Mouse (Mus musculus) retina, adult 2 months (tissue): ENCODE data around the gene B3glct.

Experiments
- DNase-seq: peaks from one replicate; pipeline ENCODE4 v3.0.0-alpha.2; 2012; ENCODE audit warnings: low read depth, low spot score

B3glct gene

GRCm38 (mm10) chr5:149663417-149663816, 14.6 kb upstream of the B3glct start:
- DNase-seq = no peak

- DNase-seq = no peak
Measured at GRCm38 (mm10) chr5:149677196-149677595, 834 bp upstream of the B3glct start.

DNA sequence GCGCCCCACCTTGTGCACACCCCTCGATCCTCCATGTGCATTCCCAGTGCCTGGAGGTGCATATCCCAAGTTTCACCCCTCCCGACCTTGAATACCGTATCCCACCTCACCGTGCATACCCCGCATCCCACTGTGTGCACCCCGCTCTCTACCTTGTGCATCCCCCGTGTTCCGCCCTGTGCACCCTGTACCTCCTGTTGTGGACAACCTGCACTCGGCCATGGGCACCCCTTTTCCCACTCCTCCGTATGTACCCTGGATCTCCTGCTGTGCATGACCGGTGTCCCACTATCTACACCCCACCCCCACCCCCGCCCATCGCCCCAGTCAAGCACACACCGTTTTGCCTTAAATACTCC, 939 bp downstream of the B3glct start:
- DNase-seq = no peak

DNA sequence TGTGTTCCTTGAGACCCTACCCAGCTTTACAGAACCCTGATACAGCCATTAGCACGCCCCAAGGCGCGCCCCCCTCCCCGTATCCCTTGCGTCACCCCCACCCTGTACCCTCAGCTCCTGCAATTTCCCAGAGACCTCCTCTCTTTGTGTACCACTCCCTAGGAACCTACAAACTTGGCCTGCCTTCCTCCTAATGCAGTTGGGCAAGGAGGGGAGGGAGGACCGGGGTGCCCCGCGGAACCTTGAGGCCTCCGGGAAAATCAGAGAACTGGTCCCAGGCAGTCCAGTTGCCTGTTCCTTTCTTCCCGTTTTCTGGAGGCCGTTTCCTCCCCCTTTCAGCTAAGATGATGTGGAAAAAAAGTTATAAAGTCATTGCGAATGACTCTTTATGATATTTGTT, 1.3 kb downstream of the B3glct start:
- no peak for DNase-seq

GRCm38 (mm10) chr5:149679886-149680285, 1.9 kb downstream of the B3glct start:
- no peak for DNase-seq

DNA sequence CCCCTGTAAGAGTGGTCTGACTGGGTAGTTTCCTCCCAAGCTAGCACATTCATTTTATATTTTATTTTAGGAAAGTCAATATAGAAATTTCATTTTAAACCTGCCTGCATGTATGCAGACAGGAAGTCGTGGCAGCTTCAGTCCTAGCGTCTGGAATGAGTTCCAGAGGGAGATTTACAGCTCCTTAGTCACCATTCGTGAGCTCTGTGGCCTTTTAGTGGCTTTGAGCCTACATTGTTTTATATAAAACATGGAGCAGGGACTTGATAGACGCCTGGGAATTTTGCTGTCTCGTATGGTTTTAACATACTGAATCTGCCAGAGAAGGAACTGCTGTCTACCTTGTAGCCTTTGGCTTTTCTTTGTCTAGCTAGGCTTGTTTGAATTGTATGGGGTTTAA, 2.9 kb downstream of the B3glct start:
- DNase-seq = no peak

DNA sequence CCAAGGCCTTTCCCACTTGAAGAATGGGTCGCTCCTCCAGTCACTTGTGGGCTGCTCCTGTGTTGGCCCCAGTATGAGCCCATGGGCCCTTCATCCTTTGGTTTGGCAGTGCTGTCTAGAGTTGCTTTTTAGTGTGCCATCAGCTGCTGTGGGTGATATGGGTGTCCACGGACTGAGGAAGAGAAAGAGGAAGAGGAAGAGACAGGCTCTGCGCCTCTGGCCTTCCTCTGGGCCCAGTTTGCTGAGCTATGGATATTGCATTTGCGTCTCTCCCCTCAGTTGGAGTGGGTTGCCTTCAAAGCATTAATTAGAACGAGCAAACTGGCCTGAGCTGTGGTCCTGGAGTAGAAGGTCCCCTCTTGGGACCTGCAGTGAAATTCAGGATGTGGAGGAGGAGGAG, 11.8 kb downstream of the B3glct start:
- DNase-seq = no peak

GRCm38 (mm10) chr5:149692548-149692947, 14.5 kb downstream of the B3glct start:
- no peak for DNase-seq

GRCm38 (mm10) chr5:149693200-149693599, 15.2 kb downstream of the B3glct start:
- no peak for DNase-seq

- DNase-seq = no peak
Measured at GRCm38 (mm10) chr5:149693968-149694367, 15.9 kb downstream of the B3glct start.

GRCm38 (mm10) chr5:149695077-149695750, 17.2 kb downstream of the B3glct start:
- no peak for DNase-seq

GRCm38 (mm10) chr5:149702770-149703169, 24.7 kb downstream of the B3glct start:
- DNase-seq = no peak

DNA sequence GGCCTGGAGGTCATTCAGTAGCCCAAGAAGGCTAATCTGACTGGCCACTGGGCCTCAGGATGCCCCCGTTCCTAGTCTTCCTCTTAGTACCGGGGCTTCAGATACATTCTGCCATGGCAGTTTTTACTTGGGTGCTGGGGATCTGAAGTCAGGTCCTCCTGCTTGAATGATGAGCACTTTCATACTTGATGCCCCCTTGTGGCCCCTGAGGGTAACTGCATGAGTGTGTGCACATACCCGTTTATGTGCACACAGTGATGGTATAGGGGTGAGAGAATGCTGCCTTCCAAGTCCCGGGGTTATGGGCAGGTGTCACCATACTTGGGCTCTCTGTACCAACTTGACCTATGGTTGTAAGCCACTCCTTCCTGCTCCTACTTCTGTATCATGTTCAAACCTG, 33.5 kb downstream of the B3glct start:
- no peak for DNase-seq

- DNase-seq = peak; percentile 33
Measured at GRCm38 (mm10) chr5:149713170-149713774, 35.2 kb downstream of the B3glct start.

DNA sequence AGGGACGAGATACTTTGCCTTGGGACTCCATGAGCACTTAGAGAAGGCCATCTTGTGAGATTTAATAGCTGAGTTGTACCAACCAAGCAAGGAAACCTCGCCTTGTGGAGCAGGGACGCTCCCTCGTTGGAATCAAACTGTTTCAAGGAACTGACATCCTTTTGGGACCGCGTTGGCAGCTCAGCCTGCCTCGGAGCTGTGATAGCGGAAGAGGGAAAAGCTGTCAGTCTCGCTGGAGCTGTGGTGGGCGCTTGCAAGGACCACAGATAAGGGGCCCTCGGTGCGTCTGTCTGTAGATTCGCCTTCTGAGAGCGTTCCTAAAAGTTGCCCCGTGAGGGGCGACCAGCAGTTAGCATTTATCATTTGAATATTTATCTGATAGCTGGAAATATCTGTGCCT, 35.8 kb downstream of the B3glct start:
- no peak for DNase-seq

DNA sequence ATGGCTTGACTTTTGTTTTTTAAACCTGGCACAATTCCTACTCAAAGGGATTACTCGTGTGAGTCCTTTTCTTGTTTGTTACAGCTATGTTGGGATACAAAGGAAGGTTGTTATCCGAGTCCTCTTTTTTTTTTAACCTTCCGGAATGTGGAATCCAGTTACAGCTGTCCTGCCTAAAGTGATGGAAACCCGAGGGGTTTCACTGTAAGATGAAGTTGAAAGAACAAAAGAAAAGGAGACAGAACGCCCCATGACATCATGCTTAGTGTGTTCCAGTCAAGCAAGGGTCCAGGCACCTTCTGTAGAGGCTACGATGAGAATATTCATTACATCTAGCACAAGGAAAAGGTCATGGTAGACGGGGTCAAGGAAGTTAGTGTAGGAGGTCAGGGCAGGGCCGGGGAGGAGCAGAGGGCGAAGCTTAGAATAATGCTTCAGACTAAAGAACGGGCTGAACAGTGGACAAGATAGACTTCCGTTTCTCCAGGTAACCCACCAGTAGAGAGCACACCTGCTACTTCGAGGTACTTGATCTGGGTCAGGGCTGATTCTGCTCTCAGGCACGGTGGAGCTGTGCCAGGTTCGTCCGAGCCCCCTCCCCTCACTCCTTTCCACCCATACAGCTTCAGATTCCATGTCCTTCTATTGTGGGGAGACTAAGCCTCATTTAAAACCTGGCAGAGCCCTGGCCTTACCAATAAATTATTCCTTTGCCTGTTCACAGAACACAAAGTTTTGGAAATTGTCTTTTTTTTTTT, 37.7 kb downstream of the B3glct start:
- no peak for DNase-seq

GRCm38 (mm10) chr5:149716329-149716690, 38.3 kb downstream of the B3glct start:
- no peak for DNase-seq

GRCm38 (mm10) chr5:149731776-149732175, 53.7 kb downstream of the B3glct start:
- DNase-seq = no peak

GRCm38 (mm10) chr5:149737210-149737609, 59.2 kb downstream of the B3glct start:
- DNase-seq = no peak

DNA sequence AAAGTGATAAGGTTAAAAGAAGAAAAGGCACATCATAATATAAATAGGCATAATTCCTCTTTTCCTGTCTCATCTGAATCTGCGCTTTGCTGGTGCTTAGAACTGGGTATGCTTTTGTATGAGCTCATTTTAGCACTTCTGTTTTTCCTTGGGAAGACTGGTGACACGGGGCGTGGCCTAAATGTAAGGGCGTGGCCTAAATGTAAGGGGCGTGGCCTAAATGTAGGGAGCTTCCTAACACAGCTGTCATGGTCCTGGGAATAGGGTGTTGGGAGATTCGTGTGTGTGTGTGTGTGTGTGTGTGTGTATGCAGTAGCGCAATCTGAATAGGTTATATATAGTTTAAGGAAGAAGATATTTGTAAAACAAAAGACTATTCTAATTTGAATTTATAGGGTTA, 62.1 kb downstream of the B3glct start:
- DNase-seq = no peak

GRCm38 (mm10) chr5:149740703-149741102, 62.7 kb downstream of the B3glct start:
- DNase-seq = no peak

- no peak for DNase-seq
Measured at GRCm38 (mm10) chr5:149742286-149742685, 64.3 kb downstream of the B3glct start.

DNA sequence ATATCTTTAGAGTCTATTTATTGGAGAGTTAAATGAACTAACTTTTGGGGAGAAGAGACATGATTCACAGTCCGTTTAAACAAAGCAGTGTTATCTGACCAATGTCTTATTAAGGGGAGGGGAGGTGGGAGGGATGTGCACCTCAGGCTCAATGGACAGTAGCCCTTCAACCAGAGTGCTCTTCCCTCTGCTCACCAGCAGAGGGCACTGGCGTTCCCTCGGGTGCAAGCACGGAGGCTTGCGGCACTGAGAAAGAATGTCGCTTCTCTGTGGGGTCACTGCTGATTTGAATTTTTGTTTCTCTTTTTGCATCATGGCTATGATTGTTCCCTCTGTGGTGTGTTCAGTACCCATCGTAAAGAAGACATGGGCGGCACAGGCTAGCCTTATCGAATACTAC, 67.0 kb downstream of the B3glct start:
- DNase-seq = no peak
